Mouse (Mus musculus) small intestine, adult 10 weeks (tissue): ENCODE results near the gene Zfp637. TPM values are rescaled to one million over a fixed set of nuclear protein-coding genes. Genes with fewer than 3 reads are reported as not detected.

Experiments used
- polyA plus RNA-seq: library from polyadenylated mRNA; stranded (reverse); fragments of 350-450 nt; fragmentation: Illumina TruSeq; extraction: RNeasy Lipid Tissue Mini Kit (QIAGEN cat#74804); gene quantifications from one replicate; pipeline ENCODE4 v1.2.3, GENCODE M21; 2014; ENCODE audit warnings: low replicate concordance

Zfp637 gene
- 8.0 TPM for polyA plus RNA-seq

DNA sequence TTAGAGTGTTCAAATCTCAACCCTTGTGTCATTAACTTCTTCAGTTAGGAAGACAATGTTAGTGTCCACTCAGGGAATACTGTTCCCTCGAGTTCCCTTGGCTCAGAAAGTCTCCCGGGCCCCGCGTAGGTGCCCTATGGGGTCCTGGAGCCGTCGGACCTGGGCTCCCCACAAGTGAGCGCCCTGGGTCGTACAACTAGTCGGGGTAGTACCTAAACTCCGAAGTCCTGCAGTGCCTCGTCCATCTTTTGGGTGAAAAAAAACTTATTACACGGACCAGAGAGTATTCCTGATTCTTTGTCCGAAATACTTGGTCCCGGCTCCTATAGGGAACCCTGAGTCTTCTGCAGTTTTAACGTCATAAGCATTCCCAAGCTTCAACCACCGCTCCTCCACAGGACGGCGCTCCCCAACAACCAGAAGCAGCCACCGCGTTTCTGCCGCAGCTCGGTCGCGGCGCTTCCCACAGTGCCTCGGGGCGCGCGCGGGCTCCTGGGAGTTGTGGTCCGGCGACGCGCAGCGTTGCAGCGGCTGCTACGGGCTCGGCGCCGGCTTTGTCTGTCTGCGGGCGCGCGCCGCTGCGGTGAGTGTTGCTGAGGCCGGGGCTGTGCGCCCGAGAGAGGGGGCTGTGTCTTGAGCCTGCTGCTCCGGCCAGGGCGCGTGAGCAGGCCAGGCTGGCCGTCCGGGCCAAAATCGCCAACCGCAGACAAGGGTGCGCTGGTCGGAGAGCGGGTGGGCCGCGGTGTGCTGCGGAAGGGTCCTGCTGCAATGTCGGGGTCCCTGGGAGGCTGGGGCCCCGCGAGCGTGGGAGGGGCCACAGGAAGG lies at the start of gene Zfp637:
Gene Zfp637, plus strand, starts transcription at position 495 of the 825 bp plus-strand sequence.

DNA sequence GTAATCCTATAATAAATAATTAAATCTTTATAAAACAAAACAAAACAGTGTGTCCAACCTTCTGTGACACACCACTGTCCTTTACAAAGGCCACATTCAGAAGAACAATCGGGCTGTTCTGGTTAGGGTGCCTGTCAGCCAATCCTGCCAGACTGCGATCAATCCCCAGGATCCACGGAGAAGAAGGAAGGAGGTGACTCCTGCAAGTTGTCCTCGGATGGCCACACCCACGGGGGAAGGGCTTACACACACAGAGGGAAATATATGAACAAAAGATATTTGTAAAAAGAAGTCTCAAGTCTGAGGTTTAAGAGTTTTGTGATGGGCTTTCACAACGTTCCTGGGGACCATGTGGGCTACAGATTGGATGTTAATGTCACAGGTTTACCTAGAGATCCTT lies 20.9 kb downstream of the Zfp637 start, which contains the start of gene Zfp239:
Gene Zfp239, plus strand, starts transcription at position 253 of the 400 bp plus-strand sequence.

Other genes with a start within 250 kb of the Zfp637 start
- gene Zfp239, start 20.9 kb downstream of the Zfp637 start, polyA plus RNA-seq, result 28.3 TPM
- gene Hnrnpf, start 59.1 kb downstream of the Zfp637 start, polyA plus RNA-seq, result 573 TPM
- gene Fxyd4, start 96.5 kb downstream of the Zfp637 start, polyA plus RNA-seq, result not detected
- gene Rasgef1a, start 170.3 kb downstream of the Zfp637 start, polyA plus RNA-seq, result 0.30 TPM